Mouse (Mus musculus) lung, postnatal 0 days (tissue): ENCODE measurements around the gene Akap8l.

Source experiments
- CTCF ChIP-seq: IDR thresholded peaks from 2 replicates; pipeline ENCODE4 v1.5.1; 2016; ENCODE audit warnings: antibody characterized with exemption, mild to moderate bottlenecking
- EP300 ChIP-seq: IDR thresholded peaks from 2 replicates; pipeline ENCODE4 v1.6.1; 2016; ENCODE audit warnings: antibody characterized with exemption, mild to moderate bottlenecking, control low read depth

- no peak for TF ChIP-seq CTCF
- TF ChIP-seq EP300 = no peak
Observed at GRCm38 (mm10) chr17:32387986-32388369, 37.6 kb upstream of the Akap8l start.
